Mouse (Mus musculus) c-Kit-positive CD71-positive TER-119-positive erythroid progenitor cells, embryonic 14.5 days (primary cell): ENCODE results near the gene Ppig.
"Not testable (repeated sequence)": the region's sequence is repeated elsewhere in the genome, so short reads cannot be mapped to it uniquely, and the experiment has no call there.

ENCODE experiments used
- DNase-seq: peaks from one replicate; pipeline ENCODE4 v3.0.0-alpha.2; 2013; ENCODE audit warnings: low spot score

Ppig gene

DNA sequence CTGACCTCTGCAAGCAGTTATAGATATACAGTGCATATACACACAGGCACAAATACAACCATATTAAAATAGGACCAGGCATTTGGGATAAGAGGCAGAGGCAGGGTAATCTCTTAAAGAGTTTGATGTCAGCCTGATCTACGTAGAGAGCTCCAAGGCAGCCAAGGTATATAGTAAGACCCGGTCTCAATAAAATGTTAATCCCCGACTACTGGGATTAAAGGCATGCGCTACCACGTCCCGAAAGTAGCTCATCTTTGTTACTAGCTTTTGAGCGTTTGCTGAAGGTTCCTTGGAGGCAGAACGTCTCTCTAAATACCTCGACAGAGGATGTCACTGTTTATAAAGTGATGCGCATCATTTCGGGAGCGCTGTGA is at the start of gene Ppig:
Ppig (plus strand) TSS at position 273 of the 377 bp plus-strand sequence.
- no peak for DNase-seq

DNA sequence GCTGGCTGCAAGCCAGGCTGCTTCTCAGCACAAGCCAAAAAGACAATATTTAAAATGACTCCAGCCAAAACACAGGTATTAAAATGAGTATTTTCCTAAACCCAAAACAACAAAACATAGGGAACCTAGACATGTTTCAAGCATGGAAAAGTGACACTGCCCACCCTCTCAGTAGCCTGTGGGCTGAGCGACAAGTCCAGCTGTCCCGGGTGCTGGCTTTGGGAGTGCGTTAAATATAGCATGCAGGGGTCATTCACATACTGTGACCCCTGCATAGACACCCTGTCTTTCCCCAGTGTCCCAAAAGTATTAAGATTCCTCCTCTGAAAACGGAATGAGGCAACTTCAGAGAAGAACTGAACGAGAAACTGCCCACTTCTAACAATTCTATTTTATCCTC is 48.6 kb upstream of the Ppig start:
- no peak for DNase-seq

DNA sequence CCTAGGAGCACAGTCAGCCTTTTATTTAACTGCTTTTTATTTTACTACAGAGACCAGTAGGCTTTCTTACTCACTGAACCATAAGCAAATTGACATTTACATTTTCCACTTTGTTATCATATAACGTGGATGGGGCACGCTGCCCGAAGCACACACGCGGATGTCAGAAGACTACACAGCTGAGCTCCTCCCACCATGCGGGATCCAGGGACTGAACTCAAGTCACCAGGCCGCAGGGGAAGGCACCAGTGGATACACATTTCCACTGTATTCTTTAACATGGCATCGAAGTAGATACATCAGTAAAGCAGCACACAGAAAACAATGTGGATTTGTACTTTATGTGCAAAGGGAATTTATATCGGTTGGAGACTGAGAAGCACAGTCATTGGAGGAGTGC is 47.1 kb upstream of the Ppig start:
- DNase-seq = no peak

DNA sequence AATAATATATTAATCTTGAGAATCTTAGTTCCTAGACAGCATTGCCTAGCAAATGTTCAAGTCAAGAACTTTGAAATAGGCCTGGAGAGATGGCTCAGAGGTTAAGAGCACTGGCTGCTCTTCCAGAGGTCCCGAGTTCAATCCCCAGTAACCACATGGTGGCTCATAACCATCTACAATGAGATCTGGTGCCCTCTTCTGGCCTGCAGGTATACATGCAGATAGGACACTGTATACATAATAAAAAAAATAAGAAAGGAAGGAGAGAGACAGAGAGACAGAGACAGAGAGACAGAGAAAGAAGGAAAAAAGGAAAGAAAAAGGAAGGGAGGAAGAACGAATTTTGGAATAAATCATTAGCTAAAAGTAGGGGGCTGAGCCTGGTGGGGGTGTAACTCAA is 45.6 kb upstream of the Ppig start:
- DNase-seq = no peak

DNA sequence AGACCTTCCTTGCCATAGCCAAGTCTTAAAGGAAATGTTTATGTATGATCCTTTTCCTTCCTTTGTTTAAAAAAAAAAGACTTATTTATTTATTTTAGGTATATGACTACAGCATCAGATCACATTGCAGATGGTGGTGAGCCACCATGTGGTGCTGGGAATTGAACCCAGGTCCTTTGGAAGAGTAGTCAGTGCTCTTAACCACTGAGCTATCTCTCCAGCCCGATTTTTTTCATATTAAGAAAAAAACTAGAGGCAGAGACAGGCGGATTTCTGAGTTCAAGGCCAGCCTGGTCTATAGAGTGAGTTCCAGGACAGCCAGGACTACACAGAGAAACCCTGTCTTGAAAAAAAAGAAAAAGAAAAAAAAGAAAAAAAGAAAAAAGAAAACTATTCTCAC is 45.1 kb upstream of the Ppig start:
- DNase-seq = not testable (repeated sequence)

DNA sequence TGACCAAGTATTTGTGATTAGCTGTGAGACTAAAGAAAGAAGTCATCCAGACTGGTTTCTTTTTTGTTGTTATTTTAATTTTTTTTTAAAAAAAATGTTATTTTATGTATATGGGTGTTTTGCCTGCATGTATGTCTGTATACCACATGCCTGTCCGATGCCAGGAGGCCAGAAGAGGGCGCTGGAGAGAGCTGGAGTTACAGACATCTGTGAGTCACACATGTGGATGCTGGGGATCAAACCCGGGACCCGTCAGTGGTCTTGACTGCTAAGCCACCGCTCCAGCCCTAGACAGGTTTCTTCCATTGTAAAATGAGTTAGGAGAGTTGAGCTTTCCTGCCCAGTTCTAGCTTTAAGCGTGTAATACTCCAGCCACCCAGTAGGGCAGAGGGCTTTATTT is 42.4 kb upstream of the Ppig start:
- peak; percentile 21 for DNase-seq

DNA sequence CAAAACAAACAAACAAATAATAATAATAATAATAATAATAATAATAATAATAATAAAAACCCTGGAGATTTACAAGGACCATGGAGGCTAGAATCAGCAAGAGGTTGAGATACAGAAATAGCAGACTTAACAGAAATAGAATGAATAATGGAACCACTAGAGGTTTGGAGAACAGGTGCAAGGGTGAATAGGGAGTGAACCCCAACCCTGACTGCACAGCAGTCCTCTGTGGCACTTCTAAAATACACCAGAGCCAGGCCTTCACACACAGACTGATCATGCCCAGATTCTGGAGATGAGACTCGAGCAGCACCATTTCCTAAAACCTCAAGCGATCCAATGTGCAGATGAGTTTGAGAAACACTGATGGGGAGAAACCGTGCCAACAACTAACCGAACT is 40.4 kb upstream of the Ppig start:
- DNase-seq = no peak

DNA sequence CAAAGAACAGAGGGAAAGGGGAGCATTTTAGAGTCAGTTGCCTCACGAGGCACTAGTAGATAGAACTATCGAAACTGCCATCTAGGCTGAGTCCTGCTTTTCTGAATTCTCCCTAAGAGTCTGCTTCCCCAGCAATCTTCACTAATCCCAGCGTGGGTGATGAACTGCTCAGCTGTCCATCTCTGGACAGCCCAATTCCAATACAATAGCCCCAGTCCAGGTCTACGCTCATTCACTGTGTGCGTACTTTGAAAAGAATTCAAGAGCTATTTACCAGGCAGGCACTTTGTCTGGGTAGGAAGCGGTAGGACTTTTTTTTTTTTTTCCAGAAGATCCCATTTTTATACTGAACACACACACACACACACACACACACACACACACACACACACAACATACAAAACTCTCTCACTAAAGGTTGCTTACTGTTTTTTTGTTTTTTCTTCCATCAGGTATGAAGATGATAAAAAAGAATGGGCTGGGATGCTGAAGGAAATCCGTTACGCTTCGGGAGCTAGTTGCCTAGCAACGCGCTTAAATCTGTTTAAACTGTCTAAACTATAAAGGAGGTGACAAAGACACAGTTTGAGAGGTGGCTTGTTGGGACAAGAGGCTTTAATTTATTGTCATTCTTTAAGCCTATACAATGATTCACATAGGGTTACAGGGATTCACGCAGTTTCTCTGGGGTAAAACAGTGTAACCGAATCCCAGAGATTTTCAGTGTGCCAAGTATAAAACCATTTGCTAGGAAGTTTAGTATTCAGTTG is 39.1 kb upstream of the Ppig start:
- no peak for DNase-seq

DNA sequence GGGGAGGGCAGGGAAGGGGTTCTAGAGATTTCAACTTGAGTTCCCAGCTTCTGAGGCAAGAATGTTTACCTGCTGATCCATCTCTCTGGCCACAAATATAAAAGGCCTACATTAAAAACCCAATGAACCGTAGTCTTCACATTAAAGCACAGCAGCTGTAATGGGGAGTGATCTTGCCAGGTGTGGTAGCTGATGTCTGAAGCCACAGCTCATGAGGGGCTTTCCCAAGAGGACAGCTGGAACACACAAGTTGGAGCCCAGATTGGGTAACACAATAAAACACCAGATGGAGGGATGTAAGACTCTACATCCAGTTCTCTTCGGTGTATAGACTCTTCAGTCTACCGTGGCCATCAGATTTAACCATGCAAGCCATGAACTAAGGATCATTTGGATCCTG is 37.9 kb upstream of the Ppig start:
- no peak for DNase-seq

DNA sequence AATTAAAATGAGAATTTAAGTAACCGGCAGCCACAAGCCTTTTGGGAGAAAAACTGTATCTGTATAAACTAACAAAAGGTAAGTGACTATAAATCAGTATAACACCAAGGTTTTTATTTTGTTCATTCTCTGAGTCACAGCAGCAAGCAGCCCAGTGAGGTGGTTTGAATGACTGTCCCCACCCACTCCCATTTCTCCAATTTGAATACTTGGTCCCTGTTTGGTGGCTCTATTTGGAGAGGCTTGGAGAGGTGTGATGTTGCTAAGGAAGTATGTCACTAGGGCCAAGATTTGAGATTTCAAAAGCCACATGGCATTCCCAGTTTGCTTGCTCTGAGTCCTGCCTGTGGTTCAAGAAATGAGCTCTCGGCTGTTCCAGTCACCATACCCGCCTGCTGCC is 32.1 kb upstream of the Ppig start:
- no peak for DNase-seq

DNA sequence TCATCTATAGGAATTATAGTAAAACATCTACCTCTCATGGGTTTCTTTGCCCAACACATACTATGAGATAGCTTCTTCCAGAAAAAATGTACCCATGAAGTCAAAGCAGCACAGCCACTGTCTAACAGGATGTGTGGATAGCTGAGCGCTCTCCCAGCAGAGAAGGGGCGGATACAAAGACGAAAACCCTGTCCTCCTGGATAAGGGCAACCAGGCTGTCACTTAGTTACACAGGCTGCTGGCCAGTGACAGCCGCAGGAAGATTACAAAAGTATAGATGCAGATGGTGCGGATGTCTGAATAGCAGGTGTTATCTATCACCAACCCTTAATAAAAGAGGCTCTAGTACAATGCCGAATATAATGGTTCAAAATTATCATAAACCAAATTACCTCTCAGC is 31.5 kb upstream of the Ppig start:
- DNase-seq = no peak

DNA sequence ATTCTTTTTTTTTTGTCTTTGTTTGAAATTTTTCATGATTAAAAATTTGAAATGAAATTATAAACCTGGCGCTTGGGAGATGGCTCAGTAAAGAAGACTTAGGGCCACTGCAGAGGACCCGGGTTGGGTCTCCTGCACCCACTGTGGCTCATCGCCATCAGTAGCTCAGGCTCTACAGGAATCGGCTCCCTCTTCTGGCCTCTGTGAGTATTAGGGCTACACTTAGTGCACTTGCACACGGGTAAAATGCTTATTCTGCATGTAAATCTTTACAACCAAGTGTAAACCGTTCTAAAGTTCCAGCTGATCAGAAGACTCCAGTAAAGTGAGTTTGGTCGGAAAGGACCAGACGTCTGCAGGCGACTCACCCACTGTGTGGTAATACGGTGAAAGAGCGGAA is 28.8 kb upstream of the Ppig start:
- DNase-seq = no peak

DNA sequence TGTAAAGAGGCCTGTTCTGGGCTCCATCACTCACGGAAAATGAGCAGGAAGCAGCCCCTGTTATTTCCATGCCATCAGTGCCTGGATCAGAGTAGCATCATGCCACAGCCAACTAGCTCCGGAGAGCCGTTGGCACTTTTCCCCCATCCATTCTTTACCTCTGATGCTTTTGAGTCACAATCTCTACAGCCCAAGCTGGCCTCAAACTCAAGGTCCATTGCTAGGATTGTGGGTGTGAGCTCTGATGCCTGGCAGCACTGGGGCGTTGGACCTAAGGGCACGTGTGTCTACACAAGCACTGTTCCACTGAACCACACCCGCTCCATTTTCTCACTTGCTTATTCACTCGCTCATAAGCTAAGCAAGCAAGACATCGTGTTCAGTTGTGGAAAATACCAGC is 21.9 kb upstream of the Ppig start:
- no peak for DNase-seq

DNA sequence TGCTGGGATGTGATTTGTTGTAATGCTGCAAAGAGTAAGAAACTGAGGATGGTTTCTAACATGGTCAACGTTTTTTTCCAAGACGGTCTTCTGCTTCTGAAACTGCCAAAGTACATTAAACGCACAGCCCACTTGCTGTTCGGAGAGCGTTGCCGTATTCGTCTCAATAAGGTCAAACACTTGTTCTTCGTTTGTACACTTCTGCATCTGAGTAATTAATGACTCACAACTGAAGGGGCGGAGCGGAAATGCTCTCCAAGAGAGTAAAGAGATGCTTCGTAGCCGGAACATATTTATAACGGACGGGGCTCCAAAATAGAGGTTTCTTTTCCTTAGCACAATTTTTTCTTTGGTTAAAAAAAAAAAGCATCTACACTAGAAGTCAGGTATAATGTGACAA is 10.2 kb upstream of the Ppig start:
- DNase-seq = no peak

DNA sequence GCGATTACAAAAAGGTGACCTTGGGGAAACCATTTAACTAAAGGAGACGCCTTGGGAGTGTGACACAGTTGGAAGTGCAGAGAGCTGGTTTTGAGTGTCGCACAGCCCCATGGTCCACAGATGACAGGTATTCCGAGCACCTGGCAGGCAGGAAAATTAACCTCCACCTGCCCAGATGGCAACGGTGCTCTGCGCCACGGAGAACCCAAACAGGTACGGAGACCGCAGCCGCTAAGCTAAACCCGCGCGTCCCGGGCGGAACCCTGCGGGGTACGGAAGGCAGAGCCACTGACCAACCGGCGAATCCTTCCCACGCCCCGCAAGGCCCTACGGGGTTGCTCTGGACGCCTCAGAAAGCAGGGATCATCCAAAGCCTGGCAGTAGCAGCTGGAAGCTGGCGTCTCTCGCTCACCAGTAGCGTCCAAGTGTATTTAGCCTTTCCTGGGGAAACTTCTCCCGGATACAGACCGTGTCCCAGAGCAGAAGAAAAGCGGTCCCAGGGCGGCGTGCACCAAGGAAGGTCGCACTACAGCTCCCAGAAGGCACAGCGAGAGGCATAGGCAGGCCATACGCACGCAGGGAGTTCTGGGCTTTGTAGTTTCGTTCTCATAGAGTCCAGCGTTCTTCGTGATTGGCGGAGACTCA is 9.2 kb upstream of the Ppig start, which contains the start of gene Fastkd1:
Fastkd1 (minus strand) TSS at position 536 of the 645 bp plus-strand sequence.
- DNase-seq = peak; percentile 86

DNA sequence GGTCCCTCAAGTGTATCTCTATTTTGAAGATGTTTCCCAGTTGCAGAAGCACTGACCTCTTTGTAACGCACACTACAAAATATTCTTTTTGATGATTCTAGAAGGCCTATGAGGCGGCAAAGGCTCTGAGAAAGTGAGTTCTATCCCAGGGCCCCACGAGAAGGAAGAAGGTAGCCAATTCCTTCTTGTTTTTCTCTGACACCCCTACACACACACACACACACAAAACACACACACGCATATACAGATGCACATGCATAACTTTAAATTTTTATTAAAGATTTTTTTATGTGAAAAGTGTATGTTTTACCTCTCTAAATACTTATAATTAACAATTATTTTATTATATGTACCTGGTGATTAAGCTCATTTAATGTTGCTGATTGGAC is 8.7 kb upstream of the Ppig start:
- no peak for DNase-seq

DNA sequence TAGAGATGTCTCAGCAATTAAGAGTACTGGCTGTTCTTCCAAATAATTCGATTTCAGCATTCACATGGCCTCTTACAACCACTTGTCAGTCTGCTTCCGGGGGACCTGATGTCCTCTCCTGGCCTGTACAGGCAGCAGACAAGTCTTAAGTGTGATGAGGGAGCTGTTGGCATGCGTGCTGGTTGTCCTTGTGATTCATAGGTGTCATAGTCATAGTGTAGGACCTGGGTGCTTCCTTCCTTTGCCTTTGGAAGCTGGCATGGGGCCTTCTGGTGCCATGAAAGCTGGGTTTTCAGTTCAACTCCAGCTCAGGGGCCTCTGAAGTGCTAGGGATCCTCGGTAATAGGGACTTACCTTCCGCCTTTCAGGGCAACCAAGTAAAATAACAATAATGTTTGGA is 8.2 kb upstream of the Ppig start:
- DNase-seq = no peak

DNA sequence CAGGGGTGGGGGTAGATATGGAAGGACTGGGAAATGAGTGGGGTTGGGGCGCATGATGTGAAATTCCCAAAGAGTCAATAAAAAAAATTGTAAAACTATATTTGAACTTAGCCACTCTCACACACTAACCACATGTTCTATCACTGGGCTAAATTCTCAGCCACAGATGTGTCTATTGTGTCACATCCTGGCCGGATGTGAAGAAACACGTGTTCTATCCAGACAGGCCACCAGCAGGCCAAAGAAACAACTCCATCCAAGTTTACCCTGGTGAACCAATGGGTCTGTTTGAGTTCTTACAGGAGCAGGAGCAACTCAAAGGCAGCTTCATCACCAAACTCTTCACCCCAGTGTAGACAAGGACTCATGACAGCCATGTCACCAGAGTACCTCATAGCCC is 5.9 kb upstream of the Ppig start:
- no peak for DNase-seq

DNA sequence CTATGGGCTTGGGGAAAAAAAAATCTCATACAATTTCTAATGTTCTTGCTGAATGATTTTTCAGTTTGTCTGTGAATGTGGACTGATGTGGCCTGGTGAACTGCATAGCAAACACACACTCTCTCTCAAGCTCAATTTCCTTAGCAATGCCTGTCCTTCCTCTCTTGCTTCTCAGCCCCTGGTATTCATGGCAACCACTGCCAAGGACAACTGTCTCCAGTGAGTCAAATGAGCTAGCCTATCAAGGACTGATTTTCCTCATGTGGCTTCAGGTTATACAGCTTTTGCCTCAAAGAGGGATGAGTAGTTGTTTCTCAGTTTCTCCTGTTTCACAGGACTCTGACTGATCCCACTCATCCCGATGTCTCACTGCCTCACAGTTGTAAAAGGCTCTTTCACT is 3.2 kb upstream of the Ppig start:
- no peak for DNase-seq

DNA sequence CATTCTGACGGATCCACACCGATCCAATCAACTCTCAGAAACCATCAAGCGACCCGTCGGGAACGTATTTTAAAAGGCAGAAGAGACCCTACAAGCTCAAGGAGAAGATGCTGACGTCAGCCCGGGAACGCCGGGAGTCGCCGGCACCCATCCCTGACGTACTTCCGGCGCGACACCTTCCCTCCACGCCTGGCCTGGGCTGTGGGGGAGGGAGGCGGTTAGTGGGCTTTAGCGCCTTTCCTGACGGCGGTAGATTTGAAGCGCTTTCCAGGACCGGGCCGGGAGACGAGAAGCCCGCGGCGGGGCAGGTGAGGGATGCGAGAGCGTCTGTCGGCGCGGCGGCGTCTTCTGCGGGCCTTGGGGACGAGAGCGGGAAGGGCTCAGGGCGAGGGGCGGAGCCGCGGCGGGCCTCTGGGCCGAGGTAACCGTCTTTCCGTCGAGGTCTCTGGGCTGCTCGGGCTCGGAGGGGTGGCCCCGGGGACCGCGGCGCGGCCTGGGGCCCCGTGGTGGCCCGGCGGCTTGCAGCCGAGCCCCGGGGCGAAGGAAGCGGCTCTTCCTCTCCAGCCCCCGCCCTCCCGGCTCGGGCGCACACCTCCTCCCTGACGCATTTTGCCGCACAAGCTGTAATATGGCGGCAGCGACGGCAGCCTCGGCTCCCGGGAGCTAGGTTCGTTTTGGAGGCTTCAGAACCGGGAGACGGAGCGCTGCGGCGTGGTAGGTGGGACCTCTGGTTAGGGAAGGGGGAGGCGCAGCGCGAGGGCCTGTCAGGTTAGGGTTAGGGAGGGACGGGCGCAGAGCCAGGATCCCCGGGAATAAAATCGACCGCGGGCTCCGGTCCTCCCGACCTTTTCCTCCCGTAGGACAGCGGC is 539 bp downstream of the Ppig start:
- DNase-seq = peak; percentile 89

DNA sequence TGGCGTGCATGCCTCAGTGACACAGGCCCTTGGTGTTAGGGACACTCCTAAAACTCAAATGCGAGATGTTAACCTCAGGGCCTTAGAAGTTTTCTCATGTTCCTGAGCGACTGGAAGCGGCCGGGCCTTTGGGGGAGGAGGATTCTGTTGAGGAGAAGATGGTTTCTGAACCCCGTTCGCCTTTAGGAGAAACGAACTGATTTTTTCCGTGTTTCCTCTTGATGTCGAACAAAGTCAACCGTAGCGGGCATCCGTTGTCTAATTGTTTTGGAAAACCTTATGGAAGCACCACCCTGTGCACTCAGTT is 1.1 kb downstream of the Ppig start:
- peak; percentile 32 for DNase-seq

DNA sequence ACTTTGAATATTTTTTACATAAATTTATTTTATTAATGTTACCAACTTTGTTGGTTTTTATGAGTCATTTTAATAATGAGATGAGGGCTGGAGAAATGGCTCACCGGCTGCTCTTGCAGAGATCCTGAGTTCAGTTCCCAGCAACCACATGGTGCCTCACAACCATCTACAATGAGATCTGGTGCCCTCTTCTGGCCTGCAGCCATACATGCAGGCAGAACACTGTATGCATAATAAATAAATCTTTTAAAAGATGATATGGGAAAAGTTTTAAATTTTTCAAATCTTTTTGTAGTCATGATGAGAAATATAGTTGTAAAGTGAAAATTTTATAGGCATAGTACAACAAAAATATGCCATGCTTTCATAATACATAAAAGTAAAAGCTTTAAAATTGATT is 22.7 kb downstream of the Ppig start:
- DNase-seq = no peak

DNA sequence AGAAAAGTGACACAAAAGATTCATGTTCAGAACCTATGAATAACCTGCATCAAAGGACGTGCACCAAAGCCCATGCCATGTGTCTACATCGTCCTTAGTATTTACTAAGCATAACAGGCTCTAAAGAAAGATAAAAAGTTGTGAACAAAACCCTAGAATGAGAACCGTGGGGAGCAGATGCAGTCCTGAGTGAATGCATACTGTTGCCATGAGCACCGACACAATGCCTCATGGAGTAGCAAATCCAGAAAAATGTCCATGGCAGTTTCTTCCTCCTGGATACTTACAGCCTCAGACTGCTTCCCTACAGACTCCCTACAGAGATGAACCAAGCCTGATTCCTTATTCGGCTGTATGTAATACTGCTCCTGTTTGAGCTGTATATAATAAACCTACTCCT is 38.6 kb downstream of the Ppig start:
- no peak for DNase-seq
